Mouse (Mus musculus) intestine, postnatal 0 days (tissue): ENCODE data around the gene Egfr. TPM values are rescaled to one million over a fixed set of nuclear protein-coding genes. Genes with fewer than 3 reads are reported as not detected.

ENCODE experiments used
- ATAC-seq: fragments of 200-750 bp; cut with Nextera tagmentation; 2 replicates; pipeline ENCODE4 v1.8.0; 2017; ENCODE audit warnings: mild to moderate bottlenecking, moderate TSS enrichment, moderate library complexity
- H3K27ac ChIP-seq: fragments of 300-500 bp; sonication (generic); 2 replicates; pipeline ENCODE4 v1.5.1; 2014; ENCODE audit warnings: mild to moderate bottlenecking, low read depth, low read length, moderate library complexity
- H3K27me3 ChIP-seq: fragments of 300-500 bp; sonication (generic); replicated peaks from 2 replicates; pipeline ENCODE4 v1.6.1; 2014; ENCODE audit warnings: low read length, mixed read lengths; ENCODE audit not compliant: control insufficient read depth, insufficient read depth
- H3K36me3 ChIP-seq: fragments of 300-500 bp; sonication (generic); 2 replicates; pipeline ENCODE4 v1.6.1; 2014; ENCODE audit warnings: mild to moderate bottlenecking, moderate library complexity; ENCODE audit not compliant: control insufficient read depth, insufficient read depth
- H3K4me1 ChIP-seq: fragments of 300-500 bp; sonication (generic); replicated peaks from 2 replicates; pipeline ENCODE4 v1.6.1; 2014; ENCODE audit warnings: antibody characterized with exemption, low read length, mixed read lengths; ENCODE audit not compliant: control insufficient read depth, insufficient read depth
- H3K4me2 ChIP-seq: fragments of 300-500 bp; sonication (generic); replicated peaks from 2 replicates; pipeline ENCODE4 v1.6.1; 2014; ENCODE audit warnings: low read depth, mild to moderate bottlenecking, moderate library complexity
- H3K4me3 ChIP-seq: fragments of 300-500 bp; sonication (generic); 2 replicates; pipeline ENCODE4 v1.5.1; 2014; ENCODE audit warnings: low read depth, low read length
- H3K9ac ChIP-seq: fragments of 300-500 bp; sonication (generic); 2 replicates; pipeline ENCODE4 v1.6.1; 2014; ENCODE audit warnings: mild to moderate bottlenecking, low read depth, low read length
- H3K9me3 ChIP-seq: fragments of 300-500 bp; sonication (generic); 2 replicates; pipeline ENCODE4 v1.6.1; 2016; ENCODE audit warnings: mixed run types; ENCODE audit not compliant: control insufficient read depth
- CTCF ChIP-seq: sonication (generic); IDR thresholded peaks from 2 replicates; pipeline ENCODE4 v1.5.1; 2016; ENCODE audit warnings: low read depth, mild to moderate bottlenecking, control low read depth, antibody characterized with exemption, moderate library complexity
- WGBS: fragments of 180-500 bp; shearing (Covaris S2); extraction: QIAGEN DNeasy Blood & Tissue Kit; methylation state at CpG from one replicate; pipeline ENCODE4 v1.1.7; 2014; 5-methylcytosine and 5-hydroxymethylcytosine counted together
- polyA plus RNA-seq: library from polyadenylated mRNA; unstranded; fragments of >200 nt; fragmentation: Nextera tagmentation; extraction: Ambion mirVana; gene quantifications from 2 replicates; pipeline ENCODE4 v1.2.1, GENCODE M21; 2015

Egfr gene
- polyA plus RNA-seq, 1 experiment from 2014 or later = 5.0 TPM

DNA sequence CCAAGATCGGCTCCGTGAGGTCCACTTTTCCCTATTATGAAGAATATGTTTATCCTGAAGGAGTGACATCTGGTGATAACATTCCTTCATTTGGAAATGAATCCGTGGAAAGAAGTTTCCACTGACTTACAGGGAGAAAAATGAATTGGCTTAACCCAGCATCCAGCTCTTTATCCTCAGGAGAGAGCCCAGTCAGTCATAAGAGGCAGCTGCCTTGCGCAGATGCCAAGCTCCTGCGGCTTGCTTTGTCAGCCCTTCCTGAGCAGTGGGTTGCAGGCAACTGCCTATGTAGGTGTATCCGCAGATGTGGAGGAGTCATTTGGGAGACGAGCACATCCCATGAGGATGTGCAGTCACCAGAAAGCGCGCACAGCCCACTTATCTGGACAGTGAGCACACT is 64.4 kb downstream of the Egfr start:
- H3K4me2 ChIP-seq = no peak overlapping the region
- H3K36me3 ChIP-seq = no peaks in the 10 kb centered on the region
- H3K27ac ChIP-seq = no peak overlapping the region
- ATAC-seq = no peak
- no peak overlapping the region for H3K9ac ChIP-seq
- no peak overlapping the region for H3K4me3 ChIP-seq
- H3K9me3 ChIP-seq = no peaks in the 10 kb centered on the region
- no peak for TF ChIP-seq CTCF
- WGBS = 76% methylated on average over 9 of the region's 9 CpGs
- peaks cover 4% of the 10 kb centered on the region; the same call in 1 of the 2 replicates for H3K4me1 ChIP-seq
- H3K27me3 ChIP-seq = no peaks in the 10 kb centered on the region

DNA sequence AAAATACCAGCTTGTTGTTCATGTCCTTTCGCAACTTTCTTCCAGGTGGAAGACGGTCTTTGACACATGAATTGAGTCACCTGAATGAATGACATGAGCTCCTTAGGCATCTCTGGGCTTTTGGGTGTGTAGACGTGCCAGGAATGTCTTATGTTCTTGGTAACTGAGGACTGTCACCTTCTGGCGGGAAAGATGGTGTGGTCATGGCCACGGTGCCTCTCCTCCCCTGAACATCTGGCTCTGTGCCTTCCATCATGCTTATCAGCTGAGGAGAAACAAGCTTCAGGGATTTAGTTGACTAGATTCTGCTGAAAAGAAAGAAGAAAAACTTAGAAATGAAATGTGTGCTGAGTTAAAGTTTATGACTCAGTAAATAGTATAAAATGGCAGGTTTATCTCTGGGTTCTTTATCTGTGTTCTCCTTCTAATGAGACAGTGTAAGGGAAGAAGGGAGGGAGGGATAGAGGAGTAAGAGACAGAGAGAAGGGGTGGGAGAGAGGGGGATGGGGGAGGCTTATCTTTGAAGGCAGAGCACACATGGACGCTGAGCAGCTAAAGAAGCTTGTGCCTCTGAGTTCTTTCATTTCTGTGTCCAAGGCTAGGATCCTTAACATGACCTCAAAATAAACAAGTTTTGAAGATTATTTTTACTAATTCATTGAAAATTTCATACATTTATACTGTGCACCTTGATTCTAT is 65.5 kb downstream of the Egfr start:
- no peak overlapping the region for H3K4me3 ChIP-seq
- no peaks in the 10 kb centered on the region for H3K36me3 ChIP-seq
- no peak overlapping the region for H3K27ac ChIP-seq
- H3K27me3 ChIP-seq = no peaks in the 10 kb centered on the region
- no peak for ATAC-seq
- WGBS = 50% methylated on average over 6 of the region's 6 CpGs
- H3K9ac ChIP-seq = no peak overlapping the region
- H3K4me1 ChIP-seq = peaks cover 4% of the 10 kb centered on the region; the same call in 1 of the 2 replicates
- H3K9me3 ChIP-seq = no peaks in the 10 kb centered on the region
- TF ChIP-seq CTCF = no peak
- H3K4me2 ChIP-seq = no peak overlapping the region

DNA sequence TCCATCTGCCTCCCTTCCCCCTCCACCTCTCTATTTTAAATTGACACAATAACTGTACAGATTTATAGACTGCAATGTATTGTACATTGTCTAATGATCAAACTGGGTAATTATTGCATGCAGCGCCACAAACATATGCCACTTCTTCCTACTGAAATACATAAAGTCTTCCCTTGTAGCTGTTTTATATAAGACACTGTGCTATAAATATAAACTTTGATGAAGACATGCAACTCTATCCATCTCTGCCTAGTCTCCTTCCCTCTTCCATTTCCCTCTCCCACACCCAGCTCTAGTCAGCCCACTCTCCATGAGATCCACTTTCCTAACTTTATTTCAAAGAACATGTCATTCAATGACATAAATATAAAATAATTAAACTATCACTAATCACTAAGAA is 67.4 kb downstream of the Egfr start:
- no peaks in the 10 kb centered on the region for H3K9me3 ChIP-seq
- no peak overlapping the region for H3K4me3 ChIP-seq
- no peak for TF ChIP-seq CTCF
- H3K36me3 ChIP-seq = no peaks in the 10 kb centered on the region
- H3K27ac ChIP-seq = no peak overlapping the region
- no peak overlapping the region for H3K4me2 ChIP-seq
- no peak for ATAC-seq
- no peak overlapping the region for H3K9ac ChIP-seq
- 92% methylated on average over 1 of the region's 1 CpGs for WGBS
- peaks cover 4% of the 10 kb centered on the region; the same call in 1 of the 2 replicates for H3K4me1 ChIP-seq
- H3K27me3 ChIP-seq = no peaks in the 10 kb centered on the region

DNA sequence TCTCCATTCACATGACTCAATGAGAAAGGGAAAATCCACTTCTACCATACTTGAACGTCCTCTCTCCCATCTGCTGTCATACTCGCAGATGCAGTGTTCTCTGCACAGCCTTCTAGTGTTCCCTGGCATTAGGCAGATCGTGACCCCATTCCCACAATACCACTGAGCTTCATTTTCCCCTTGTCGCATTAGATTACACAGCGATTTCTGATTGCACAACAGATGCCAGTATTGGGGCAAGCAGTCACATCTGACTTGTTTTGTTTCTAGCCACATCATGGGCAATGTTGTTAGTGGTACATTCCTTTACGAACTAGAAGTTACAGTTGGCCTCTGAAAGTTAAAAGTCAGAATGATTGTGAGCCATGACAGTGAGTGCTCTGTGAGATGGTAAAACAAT is 68.1 kb downstream of the Egfr start:
- Histone ChIP-seq H3K36me3 (no peaks in the 10 kb centered on the region), H3K4me2 (no peak overlapping the region), H3K9ac (no peak overlapping the region), H3K9me3 (no peaks in the 10 kb centered on the region), H3K27ac (no peak overlapping the region), H3K27me3 (no peaks in the 10 kb centered on the region), H3K4me1 (peaks cover 4% of the 10 kb centered on the region; the same call in 1 of the 2 replicates), H3K4me3 (no peak overlapping the region)
- 86% methylated on average over 6 of the region's 6 CpGs for WGBS
- TF ChIP-seq CTCF = no peak
- no peak for ATAC-seq

DNA sequence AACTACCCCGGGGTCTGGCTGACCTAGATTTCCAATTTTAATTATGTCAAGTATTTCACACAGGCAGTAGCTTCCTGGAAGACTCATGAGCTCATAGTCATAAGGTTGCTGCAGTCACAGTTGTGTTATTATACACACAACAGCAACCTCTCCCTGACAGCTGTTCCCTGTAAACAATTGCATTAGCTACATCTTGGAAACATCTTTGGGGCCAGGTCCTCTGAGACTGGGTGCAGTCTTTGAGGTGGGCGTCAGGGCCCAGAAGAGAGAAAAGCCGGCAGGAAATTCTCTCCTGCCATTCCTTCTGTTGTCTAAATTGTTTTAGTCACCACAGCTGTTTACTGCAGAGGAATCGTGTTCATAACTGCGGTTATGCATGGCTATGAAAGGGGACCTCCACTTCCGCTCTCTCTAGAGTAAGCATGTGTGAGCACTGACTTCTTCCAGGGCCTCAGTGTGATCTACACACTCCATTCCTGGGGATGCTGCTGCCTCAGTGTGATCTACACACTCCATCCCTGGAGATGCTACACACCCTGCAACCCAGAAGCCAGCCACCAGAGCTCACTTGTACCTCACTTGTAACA is 69.8 kb downstream of the Egfr start:
- H3K27me3 ChIP-seq = no peaks in the 10 kb centered on the region
- H3K4me1 ChIP-seq = peaks cover 4% of the 10 kb centered on the region; the same call in 1 of the 2 replicates
- H3K9ac ChIP-seq = no peak overlapping the region
- 68% methylated on average over 6 of the region's 6 CpGs for WGBS
- no peak for TF ChIP-seq CTCF
- H3K27ac ChIP-seq = no peak overlapping the region
- no peaks in the 10 kb centered on the region for H3K36me3 ChIP-seq
- H3K4me2 ChIP-seq = no peak overlapping the region
- no peaks in the 10 kb centered on the region for H3K9me3 ChIP-seq
- no peak overlapping the region for H3K4me3 ChIP-seq
- 0 out of 2 replicates have a peak, but pooled peaks have one; percentile 41 for ATAC-seq

DNA sequence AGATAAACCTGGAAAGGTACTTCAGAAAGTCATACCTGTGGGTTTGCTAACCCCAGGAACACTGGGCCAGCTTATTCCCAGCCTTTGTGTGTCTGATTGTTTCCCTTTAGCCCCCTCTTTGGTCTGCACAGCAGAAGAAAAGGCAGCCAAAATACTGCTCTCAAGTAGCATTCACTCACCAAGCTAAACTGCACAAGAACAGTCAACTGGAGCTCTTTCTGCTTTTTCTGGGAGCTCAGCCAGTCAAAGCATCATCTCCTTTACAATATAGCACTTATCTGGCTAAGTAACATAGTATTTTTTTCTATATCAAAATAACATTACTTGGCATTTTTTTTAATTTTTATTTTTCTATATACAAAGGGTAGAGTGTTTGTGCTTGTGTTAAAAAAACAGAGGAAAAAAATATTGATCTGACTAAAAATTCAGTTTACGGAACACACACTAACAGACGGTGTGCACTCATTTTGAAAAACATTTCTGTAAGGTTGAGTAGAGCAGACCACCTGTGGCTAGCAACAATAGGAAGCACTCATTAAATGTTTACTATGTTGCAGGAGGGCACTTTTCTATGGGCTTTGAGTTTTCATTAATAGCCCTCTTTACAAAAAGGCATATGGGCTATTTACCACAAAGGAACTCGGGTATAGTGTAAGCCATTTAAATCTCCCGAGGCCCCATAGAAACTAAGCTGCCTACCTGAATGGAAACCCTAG is 72.0 kb downstream of the Egfr start:
- Histone ChIP-seq H3K4me3 (no peak overlapping the region), H3K27me3 (no peaks in the 10 kb centered on the region), H3K4me1 (0 out of 2 replicates have a peak, but pooled peaks cover 3% of the 10 kb centered on the region), H3K9me3 (no peaks in the 10 kb centered on the region), H3K27ac (no peak overlapping the region), H3K4me2 (no peak overlapping the region), H3K9ac (no peak overlapping the region), H3K36me3 (no peaks in the 10 kb centered on the region)
- TF ChIP-seq CTCF = no peak
- 88% methylated on average over 4 of the region's 4 CpGs for WGBS
- ATAC-seq = no peak
